Mouse (Mus musculus) spleen, embryonic (tissue): ENCODE measurements around the gene Nol3.

ENCODE experiments used
- CTCF ChIA-PET: fragments of 350-600 bp; sonication (Branson Sonifier 250); formaldehyde crosslinking; loops from one replicate; lab custom pipeline; 2022; lab: Charles Lee

Nol3 gene

DNA sequence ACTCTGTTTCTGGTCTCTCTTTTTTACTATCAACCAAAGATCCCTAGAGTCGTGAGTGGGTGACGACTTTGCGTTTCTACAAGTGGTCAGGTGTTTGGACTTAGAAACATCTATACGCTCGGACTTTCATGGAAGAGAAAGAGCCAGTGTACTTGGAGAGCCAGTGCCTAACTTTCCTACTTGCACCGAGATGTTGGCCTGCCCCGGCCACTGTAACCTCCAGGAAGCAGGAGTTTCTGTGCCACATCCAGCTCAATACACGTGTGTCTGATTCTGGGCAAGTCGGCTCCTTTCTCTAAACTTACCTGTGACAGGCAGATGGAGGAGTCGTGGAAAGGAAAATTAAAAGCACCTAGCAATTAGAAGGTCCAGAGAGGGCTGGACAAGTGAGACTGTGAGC lies at the start of gene Nol3:
Nol3 (plus strand) TSS at position 301 of the 400 bp plus-strand sequence.
- CTCF ChIA-PET: no interaction called here

DNA sequence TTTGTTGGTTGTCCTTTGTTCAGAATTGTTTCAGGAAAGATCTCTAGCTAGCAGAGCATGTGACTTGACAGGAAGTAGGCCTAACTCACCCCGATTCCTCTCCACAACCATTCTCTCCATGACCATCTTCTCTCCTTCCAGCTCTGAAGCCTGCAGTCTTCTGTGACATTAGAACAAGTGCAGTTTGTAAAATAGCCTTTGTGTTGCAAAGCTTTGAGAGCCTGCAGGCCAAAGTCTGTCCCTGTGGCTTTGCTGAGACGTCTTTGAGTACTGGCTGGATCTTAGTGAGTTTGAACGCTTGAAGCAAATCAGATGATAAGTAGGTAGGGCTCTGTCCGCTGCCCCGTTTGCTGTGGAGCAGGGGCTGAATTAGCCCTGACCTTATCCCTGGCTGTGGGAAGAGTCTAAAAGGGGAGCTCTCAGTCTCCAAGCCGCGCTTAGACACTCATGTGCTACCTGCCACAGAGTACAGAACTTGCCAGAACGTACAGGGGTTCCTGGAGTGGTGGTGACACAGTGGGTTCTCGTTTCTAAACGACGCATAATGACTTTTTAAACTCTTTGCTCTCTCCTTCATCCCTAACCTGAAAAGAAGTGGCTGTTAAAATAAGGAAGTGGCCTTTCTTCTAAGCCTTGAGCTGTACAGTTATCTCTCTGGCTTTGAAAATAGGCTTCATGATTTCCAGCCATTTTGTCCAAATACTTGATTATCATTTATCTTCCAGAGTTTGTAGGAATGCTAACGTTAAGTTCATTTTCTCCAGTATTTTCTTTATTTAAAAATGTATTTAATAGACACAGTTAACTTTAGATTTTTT lies 44.2 kb upstream of the Nol3 start:
- CTCF ChIA-PET: interaction anchor here (0.6 to 1.4 kb wide), 2 partner anchors 11 to 28 kb away, joined by 3 to 6 read pairs; no protein-coding TSS in a partner anchor

DNA sequence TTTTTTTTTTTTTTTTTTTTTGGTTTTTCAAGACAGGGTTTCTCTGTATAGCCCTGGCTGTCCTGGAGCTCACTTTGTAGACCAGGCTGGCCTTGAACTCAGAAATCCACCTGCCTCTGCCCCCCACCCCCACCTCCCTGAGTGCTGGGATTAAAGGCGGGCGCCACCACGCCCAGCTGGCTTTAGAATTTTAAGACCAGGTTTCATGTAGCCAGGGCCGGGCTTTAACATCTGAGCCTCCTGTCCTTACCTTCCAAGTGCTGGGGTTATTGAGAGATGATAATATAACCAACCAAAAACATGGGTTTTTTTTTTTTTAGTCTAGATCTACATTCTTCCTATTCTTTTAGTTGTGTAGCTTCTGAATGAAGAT lies 43.6 kb upstream of the Nol3 start:
- CTCF ChIA-PET: interaction anchor here (0.6 to 1.4 kb wide), 2 partner anchors 12 to 27 kb away, joined by 3 to 6 read pairs; no protein-coding TSS in a partner anchor

DNA sequence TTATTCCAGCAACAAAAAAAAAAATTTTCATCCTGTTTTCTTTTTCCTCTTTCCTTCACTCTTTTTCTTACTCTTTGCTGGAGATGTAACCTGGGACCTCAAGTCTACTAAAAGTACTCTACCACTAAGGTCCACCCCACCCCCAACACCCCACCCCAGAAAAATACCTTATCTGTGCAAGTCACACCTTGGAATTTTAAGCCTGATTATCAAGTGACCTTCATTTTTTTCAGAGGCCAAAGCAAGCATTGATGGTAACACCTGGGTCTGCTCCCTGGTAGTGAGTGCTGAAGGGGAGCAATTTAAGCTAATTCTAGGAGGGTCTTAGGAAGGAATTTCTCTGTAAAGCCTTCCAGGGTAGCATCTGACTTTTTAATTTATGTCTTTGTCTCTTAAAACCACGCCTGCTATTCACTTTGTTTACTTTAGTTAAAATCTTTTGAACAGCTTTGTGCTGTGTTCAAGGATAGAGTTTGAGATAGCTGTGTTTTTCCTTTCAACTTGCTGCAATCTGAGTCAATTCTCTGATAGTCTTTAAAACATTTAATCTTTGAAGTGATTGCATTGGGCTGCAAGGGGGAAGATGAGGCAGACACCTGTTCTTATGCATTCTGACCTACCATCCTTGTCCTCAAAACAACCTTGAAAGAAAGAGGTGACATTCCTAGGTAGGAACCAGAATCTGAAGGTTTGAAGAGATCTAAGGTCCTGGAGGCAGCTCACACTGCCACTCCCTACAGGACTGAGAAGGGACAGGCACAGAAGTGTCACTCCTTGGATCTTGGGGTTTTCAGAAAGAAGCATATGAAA lies 42.6 kb upstream of the Nol3 start:
- CTCF ChIA-PET: no interaction called here

DNA sequence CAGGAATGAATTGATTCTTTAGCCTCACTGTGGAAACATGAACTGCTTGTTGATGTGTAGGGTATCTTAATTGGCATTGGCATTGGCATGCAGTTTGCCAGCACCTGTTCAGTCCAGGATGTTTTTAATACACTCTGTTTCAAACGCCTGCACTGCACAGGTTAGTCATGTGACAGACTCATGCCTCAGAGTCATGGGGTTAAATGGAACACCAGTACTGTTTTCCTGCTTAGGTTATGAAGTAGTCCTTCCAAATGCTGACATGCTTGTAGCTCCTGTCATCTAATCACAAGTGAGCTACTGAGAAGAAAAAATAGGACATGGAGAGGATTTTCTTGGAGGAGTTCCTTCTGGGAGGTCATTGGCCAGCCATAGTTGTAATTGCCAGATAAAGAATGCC lies 40.7 kb upstream of the Nol3 start:
- CTCF ChIA-PET: no interaction called here

DNA sequence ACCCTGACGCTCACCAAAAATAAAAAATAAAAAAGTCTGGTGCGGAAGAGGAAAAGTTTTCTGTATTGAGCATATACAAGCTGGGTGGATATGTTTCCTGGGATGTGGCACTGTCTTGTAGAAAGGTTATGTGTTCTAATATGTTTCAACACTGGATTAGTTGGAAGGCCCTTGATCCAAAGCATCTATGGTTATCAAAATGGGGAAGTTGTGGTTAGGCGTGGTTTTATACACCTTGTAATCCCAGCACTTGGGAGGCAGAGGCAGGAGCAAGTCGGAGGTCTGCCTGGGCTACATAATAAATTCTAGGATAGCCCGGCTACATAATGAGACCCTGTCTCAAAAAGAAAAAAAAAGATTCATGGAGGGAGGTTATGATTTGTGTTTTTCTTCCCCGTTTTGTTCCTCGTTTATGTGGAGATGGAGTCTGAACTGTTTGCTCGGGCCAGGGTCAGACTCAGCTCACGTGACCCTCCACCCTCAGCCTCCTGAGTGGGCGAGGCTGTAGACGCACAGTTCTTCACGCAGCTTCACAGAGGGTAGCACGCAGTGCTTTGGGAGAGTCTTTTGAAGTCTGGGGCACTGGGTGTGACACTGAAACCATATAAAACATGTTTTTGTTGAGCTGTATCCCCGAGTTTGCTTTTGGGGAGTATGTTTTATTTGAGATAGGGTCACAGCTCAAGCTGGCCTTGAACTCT lies 38.3 kb upstream of the Nol3 start:
- CTCF ChIA-PET: interaction anchor here (0.6 to 0.7 kb wide), 2 partner anchors 13 to 29 kb away, joined by 4 read pairs; no protein-coding TSS in a partner anchor

DNA sequence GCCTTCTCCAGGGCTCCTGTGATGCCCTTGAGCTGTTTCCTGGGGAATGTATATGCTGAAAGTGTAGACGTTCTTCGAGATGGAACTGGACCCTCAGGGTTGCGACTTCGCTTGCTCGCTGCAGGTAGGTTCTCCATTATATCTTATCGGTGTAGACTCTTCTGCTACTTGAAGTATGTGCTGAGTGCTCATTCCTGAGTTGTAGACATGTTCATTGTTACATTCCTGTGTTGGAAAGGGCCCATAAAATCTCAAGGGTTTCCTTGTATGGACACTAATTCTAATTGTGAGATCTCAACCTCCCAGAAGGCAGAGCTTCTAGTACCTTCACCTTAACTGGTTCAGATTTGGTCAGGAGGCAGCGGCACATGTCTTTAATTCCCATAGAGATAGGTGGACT lies 34.9 kb upstream of the Nol3 start:
- CTCF ChIA-PET: interaction anchor here (1.1 kb wide), 1 partner anchor 19 kb away, joined by 3 read pairs; no protein-coding TSS in a partner anchor

DNA sequence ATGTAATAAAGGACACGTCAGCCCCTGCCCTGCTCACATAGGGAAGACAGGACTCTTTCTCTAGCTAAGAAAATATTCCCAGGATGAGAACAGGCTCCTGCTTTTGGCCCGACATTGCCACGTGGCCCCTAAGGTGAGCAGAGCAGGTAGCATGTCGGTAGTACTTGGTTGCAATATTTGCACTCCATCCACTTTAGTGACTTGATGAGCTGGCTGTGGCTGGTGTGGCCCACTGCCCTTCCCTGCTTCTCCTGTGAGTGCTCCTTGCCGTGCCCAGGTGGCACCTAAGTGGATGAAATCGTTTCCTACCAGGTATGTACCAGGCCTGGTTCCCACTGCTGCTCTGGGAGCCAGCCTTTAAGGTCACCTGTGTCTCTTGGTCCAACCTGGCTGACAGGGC lies 24.0 kb upstream of the Nol3 start:
- CTCF ChIA-PET: no interaction called here

DNA sequence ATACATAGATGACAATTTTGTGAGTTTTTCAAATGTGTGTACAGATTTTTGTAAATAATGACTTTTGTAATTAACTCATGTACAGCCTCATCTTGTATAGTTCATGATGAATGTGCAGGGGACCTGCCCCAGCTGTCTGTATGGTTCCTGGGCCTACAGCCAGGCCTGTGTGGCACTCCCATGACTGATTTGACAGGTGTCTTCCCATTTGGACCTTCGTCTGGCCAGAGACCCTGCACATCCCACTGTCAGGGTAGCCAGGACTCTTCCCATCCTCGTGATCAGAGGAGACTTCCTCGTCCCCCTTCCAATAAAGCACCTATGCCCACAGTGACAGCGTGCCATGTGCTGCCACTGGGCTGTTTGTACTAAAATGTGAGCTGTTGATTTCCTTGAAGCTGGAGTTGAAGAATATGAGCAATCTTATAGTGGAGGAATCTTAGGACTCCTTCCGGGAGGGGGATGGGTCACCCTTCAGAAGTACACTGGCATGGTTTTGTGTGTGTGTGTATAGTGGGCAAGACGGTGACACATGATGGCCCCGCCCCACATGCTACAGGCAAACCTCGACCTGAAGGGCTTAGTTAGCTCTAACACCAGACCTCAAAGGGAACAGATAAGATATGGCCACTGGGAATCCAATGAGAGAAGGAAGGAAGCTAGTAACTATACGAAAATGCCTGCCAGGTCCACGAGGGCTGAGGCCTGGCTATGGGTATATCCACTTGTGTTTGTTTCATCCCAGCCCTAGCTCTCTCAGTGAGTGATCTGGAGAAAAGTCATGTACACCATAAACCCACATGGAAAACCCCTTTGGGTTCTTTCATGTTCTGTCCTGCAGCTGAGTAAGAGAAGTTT lies 23.0 kb upstream of the Nol3 start:
- CTCF ChIA-PET: interaction anchor here (1.1 kb wide), 1 partner anchor 27 kb away, joined by 4 read pairs; no protein-coding TSS in a partner anchor

DNA sequence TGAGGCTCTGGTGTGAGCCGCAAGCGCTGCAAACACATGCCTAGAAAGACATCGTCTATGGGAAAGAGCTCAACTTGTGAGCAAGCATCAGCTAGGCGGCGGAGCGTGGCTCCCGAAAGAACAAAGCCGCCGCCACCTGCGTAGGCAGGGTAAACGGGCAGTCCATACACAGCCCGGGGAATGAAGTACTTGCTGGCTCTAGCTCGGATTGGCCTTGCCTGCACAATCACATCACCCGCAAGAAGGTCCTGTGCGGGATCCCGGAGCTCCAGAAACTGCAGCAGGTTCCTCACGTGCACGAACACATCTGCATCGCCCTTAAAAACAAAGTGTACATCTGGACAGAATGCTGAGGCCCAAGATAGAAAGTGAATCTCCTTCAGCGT lies 22.2 kb upstream of the Nol3 start:
- CTCF ChIA-PET: interaction anchor here (0.6 to 1.1 kb wide), 2 partner anchors 9 to 26 kb away, joined by 3 to 4 read pairs; no protein-coding TSS in a partner anchor

DNA sequence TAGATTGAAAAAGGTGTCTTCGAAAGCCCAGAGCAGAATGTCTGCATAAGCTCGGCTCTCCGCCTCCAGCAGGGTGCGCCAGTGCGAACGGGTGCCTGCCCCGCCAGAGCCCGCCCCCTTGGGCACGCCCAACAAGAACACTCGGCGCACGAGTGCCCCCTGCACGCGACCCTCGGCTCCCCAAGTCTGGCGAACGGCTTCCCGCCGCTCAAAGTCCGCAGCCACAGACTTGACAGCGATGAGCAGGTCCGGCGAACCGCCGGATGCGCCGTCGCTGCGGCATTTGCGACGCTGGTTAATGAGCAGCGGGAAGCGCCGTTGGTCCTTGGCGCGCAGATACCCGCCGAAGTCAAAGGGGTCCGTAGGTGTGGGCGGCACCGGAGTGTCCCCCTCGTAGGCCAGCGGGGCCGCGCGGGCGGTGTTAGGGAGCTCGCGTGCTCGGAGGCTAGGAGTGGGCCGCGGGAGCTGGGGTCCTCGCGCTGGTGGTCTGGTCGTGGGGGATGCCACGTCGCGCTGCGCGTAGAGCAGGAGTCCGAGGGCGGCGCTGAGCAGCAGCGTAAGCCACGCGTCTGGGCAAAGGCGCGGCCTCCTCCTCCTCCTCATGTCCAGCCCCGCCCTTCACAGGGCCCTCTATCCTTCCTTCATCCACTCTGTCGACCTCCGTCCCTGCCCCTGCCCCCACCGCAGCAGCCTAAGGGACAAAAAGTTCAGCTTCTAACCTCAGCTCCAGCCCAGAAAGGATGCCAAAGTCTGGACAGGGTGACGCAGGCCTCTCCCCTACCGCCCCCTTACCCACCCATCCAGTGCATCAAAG lies 21.6 kb upstream of the Nol3 start:
- CTCF ChIA-PET: interaction anchor here (0.6 to 1.9 kb wide), 4 partner anchors 9 to 28 kb away, joined by 3 to 5 read pairs (median 4); no protein-coding TSS in a partner anchor

DNA sequence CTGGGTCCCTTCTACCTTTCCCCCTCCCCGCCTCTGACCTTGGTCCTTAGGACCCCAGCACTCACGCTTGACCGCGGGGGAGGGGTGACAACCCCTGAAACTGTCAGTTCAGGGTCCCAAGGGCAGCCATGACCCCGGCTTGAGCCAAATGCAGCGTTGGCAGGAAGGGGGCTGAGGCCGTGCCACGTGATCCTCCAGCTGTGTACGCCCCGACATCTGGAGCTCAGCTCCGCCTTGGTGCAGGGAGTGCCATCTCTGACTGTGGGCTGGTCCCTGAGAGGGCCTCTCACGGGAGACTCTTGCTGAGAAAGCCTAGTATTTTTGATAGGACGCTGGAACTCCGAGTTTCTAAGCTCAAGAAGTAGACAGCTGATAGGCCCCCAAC lies 21.0 kb upstream of the Nol3 start, which contains the start of gene B3gnt9:
B3gnt9 (minus strand) TSS at position 188 of the 385 bp plus-strand sequence.
- CTCF ChIA-PET: interaction anchor here (1.1 to 1.9 kb wide), 2 partner anchors 13 to 28 kb away, joined by 3 to 5 read pairs; no protein-coding TSS in a partner anchor

DNA sequence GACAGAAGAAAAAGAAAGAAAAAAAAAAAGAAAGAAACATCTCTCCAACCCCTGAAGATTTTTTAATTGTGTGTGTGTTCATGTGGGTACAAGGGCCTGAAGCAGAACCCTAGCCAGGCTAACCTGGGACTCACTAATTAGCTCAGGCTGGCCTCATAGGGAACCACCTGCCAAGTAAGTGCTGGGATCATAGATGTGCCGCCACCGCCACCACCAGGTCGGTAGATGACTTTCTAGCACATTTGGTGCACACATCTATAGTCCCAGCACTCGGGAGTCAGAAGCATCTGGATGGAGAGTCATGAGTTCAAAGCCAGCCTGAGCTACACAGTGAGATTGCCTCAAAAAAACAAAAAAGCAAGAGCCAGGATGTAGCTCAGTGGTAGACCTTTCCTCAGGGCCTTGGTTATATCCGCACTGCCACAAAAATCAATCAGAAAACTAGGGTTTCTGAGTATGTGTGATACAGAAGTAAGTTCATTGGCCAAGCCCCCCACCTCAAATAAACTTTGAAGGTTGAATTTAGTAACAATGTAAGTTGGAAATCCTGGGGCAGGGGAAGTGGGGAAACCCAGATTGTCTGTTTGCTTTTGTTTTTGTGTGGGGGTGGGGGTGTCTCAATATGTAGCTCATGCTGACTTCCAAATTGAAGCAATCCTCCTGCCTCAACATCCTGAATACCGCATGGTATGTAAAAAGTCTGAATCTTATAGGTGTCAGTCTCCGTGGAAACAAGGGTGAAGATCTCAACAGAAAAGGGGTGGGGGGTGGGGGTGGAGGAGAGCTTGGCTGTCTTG lies 18.4 kb upstream of the Nol3 start:
- CTCF ChIA-PET: interaction anchor here (2.0 kb wide), 1 partner anchor 21 kb away, joined by 7 read pairs; no protein-coding TSS in a partner anchor

DNA sequence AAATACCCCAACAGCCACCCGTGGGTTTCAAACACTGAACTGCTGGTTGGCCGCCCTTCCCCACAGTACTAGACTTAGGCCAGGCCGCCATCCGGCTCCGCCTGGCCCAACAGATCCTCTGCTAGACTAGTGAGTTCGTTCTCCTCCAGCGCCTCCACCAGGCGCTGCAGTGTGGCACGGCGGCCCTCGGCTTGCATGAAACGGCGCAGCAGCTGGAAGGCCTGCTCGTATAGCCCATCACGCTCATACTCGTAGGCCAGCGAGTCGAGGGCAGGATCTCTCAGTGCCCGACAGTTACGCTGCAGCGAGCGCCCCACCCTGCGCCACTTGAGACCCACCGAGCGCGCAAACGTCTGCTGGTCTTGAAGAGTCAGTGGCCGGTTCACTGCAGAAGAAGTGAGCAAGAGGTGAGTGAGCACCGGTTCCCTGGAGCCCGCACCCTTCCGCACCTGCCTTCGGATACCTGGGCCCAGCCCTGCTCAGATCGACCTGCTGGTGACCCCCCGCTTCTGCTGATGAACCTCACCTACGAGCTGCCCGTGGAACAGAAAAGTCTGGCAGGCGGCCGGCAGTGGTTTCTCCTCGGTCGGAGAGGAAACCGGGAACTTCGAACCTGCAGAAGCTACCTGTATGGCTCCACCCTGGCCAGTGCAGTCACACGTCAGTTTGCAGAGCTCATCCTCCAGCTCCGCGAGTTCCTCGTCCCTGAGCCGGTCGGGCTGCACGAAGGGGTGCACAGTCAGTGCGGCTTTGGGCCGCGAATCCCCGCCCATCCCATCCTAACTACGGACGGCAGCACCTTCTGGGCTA lies 16.8 kb upstream of the Nol3 start:
- CTCF ChIA-PET: interaction anchor here (0.6 to 2.0 kb wide), 4 partner anchors 20 to 116 kb away, joined by 3 to 7 read pairs (median 4); no protein-coding TSS in a partner anchor

DNA sequence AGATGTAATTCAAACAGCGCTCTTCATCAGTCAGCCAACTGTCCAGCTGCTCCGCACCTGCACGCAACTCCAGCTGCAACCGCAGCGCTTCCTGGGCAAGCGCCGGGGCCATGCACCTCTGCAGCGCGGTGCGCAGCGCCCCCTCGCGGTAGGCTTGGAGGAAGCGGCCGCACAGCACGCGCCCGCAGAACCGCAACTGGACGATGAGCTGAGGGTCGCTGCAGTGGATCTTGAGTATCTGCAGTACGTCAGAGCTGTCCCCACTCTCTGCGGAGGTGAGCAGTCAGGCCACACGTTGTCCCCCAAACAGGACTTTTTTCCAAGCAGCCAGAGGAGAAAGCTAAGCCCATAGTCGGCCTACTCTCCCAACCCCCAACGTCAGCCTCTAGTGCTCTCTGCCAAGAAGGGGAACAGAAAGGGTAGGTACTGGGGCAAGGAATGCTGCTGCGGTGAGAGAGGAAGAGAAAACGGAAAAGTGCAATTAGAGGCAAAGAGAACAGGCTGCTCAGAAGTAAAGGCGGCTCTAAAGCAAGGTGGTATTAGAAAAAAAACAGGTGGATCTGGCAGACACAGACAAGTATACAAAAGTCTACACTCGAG lies 16.1 kb upstream of the Nol3 start:
- CTCF ChIA-PET: interaction anchor here (0.6 to 1.2 kb wide), 4 partner anchors 19 to 117 kb away, joined by 3 to 4 read pairs (median 3); no protein-coding TSS in a partner anchor

DNA sequence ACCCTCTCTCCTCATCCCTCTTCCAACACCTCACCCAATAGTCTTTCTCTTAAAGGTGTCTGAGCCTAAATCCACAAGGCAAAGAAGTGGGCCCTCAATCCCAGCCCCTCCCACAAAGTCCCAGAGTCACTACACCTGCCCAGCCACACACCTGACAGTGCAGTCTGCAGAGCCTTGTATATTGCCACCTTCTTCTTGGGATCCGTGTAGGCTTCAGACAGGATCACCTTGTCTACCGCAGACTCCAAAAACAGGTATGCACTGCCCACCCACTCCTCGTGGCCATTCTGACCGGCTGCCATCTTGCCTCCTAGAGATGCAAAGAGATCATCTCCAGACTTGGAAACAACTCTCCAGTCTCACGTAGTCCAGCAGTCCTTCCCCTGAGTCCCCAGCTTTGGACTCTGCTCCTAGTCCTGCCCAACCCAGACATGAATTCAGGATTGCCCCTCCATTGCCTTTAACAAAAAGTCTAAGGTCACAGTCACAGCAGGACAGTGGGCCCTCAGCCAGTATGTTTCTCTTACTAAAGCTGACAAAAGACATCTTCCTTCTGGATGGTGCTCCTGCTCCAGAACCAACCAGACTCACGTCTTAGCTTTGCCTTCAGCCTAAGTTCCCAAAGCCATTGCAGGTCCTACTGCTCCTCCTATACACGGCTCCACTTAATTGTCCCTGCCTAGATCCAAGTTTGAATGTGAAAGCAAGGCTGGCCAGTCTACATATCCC lies 15.4 kb upstream of the Nol3 start:
- CTCF ChIA-PET: interaction anchor here (0.6 to 1.2 kb wide), 3 partner anchors 19 to 1132 kb away, joined by 3 read pairs; no protein-coding TSS in a partner anchor
